Mouse (Mus musculus) MEL (cell line): Measurements from ENCODE around the gene Macrod1. TPM values are rescaled to one million over a fixed set of nuclear protein-coding genes. Genes with fewer than 3 reads are reported as not detected.
A peak's percentile ranks its signal among the peaks of the same experiment; 100 is the strongest.

Experiments used
- DNase-seq: peaks from one replicate; pipeline ENCODE4 v3.0.0; 2011; ENCODE audit warnings: low read depth, low spot score
- H3K27ac ChIP-seq: 2 replicates; pipeline ENCODE4 v1.5.1; 2012; ENCODE audit warnings: low read depth, mild to moderate bottlenecking, control low read depth, low read length, moderate library complexity; ENCODE audit not compliant: control insufficient read depth
- H3K27me3 ChIP-seq, 2 experiments: fragments of 150-350 bp in 1 of 2; sonication (generic) in 1 of 2; 2 replicates each; pipeline ENCODE4 v1.6.1; 2012; ENCODE audit warnings: low read length in 2 of 2, mild to moderate bottlenecking in 2 of 2, improper control_type of control experiment in 1 of 2, moderate library complexity in 1 of 2; ENCODE audit not compliant: insufficient read depth in 2 of 2, control insufficient read depth in 1 of 2
- H3K36me3 ChIP-seq, 2 experiments: 2 replicates each; pipeline ENCODE4 v1.6.1; 2012 to 2014; ENCODE audit warnings: low read length in 2 of 2, improper control_type of control experiment in 1 of 2, inconsistent platforms in 1 of 2, mild to moderate bottlenecking in 1 of 2; ENCODE audit not compliant: insufficient read depth in 2 of 2, control insufficient read depth in 1 of 2
- H3K4me1 ChIP-seq, 2 experiments: fragments of 150-350 bp in 1 of 2; sonication (generic) in 1 of 2; 2 replicates each; pipeline ENCODE4 v1.6.1; 2012; ENCODE audit warnings: low read length in 2 of 2, improper control_type of control experiment in 1 of 2, mild to moderate bottlenecking in 1 of 2; ENCODE audit not compliant: insufficient read depth in 2 of 2, control insufficient read depth in 1 of 2
- H3K4me3 ChIP-seq, 2 experiments: fragments of 150-350 bp in 1 of 2; sonication (generic) in 1 of 2; 2 replicates each; pipeline ENCODE4 v1.5.1; 2012; ENCODE audit warnings: low read depth in 2 of 2, low read length in 2 of 2, mild to moderate bottlenecking in 2 of 2, moderate library complexity in 2 of 2, control low read depth in 1 of 2, improper control_type of control experiment in 1 of 2; ENCODE audit not compliant: control insufficient read depth in 1 of 2, insufficient read depth in 1 of 2
- H3K79me2 ChIP-seq: 2 replicates; pipeline ENCODE4 v1.6.1; 2012; ENCODE audit warnings: mild to moderate bottlenecking, low read length, moderate library complexity; ENCODE audit not compliant: control insufficient read depth, poor library complexity, insufficient read depth
- H3K9ac ChIP-seq: 2 replicates; pipeline ENCODE4 v1.6.1; 2012; ENCODE audit warnings: low read depth, mild to moderate bottlenecking, control low read depth, low read length, moderate library complexity; ENCODE audit not compliant: control insufficient read depth, poor library complexity, severe bottlenecking
- H3K9me3 ChIP-seq: fragments of 150-350 bp; sonication (generic); replicated peaks from 2 replicates; pipeline ENCODE4 v1.6.1; 2012; ENCODE audit warnings: mild to moderate bottlenecking, low read length, improper control_type of control experiment, moderate library complexity; ENCODE audit not compliant: insufficient read depth
- BHLHE40 ChIP-seq: IDR thresholded peaks from 2 replicates; pipeline ENCODE4 v1.6.1; 2012; ENCODE audit warnings: low read depth, mild to moderate bottlenecking, inconsistent platforms, low read length, improper control_type of control experiment, borderline replicate concordance
- ELF1 ChIP-seq: IDR thresholded peaks from 2 replicates; pipeline ENCODE4 v1.6.1; 2014; ENCODE audit warnings: low read depth, mild to moderate bottlenecking, inconsistent platforms, low read length, improper control_type of control experiment, moderate library complexity
- EP300 ChIP-seq, 2 experiments: IDR thresholded peaks; 2 replicates each; pipeline ENCODE4 v1.6.1; 2011; ENCODE audit warnings: improper control_type of control experiment in 2 of 2, low read length in 2 of 2, low read depth in 1 of 2, mild to moderate bottlenecking in 1 of 2
- ETS1 ChIP-seq: IDR thresholded peaks from 2 replicates; pipeline ENCODE4 v1.6.1; 2012; ENCODE audit warnings: low read depth, mild to moderate bottlenecking, inconsistent platforms, low read length, improper control_type of control experiment, moderate library complexity
- GATA1 ChIP-seq: IDR thresholded peaks from 2 replicates; pipeline ENCODE4 v1.6.1; 2011; ENCODE audit warnings: low read depth, low read length, improper control_type of control experiment
- HCFC1 ChIP-seq: IDR thresholded peaks from 2 replicates; pipeline ENCODE4 v1.6.1; 2012; ENCODE audit warnings: low read depth, mild to moderate bottlenecking, inconsistent platforms, low read length, improper control_type of control experiment, moderate library complexity
- MAX ChIP-seq: IDR thresholded peaks from 2 replicates; pipeline ENCODE4 v1.6.1; 2011; ENCODE audit warnings: low read length, improper control_type of control experiment
- MXI1 ChIP-seq: IDR thresholded peaks from 2 replicates; pipeline ENCODE4 v1.6.1; 2011; ENCODE audit warnings: mild to moderate bottlenecking, low read depth, low read length, improper control_type of control experiment
- MYB ChIP-seq: IDR thresholded peaks from 2 replicates; pipeline ENCODE4 v1.6.1; 2011; ENCODE audit warnings: mild to moderate bottlenecking, low read depth, low read length, improper control_type of control experiment
- MYC ChIP-seq: IDR thresholded peaks from 2 replicates; pipeline ENCODE4 v1.6.1; 2011; ENCODE audit warnings: low read depth, mild to moderate bottlenecking, low read length, improper control_type of control experiment, moderate library complexity
- NELFE ChIP-seq: IDR thresholded peaks from 2 replicates; pipeline ENCODE4 v1.6.1; 2011; ENCODE audit warnings: low read depth, low read length, improper control_type of control experiment
- NRF1 ChIP-seq: IDR thresholded peaks from 2 replicates; pipeline ENCODE4 v1.6.1; 2014; ENCODE audit warnings: low read depth, mild to moderate bottlenecking, inconsistent platforms, low read length, improper control_type of control experiment, moderate library complexity; ENCODE audit not compliant: poor library complexity, insufficient read depth, severe bottlenecking
- POLR2A ChIP-seq, 2 experiments: IDR thresholded peaks; 2 replicates each; pipeline ENCODE4 v1.6.1; 2011 to 2012; ENCODE audit warnings: low read length in 2 of 2, mild to moderate bottlenecking in 2 of 2, control low read depth in 1 of 2, improper control_type of control experiment in 1 of 2, low read depth in 1 of 2, moderate library complexity in 1 of 2; ENCODE audit not compliant: control insufficient read depth in 1 of 2, insufficient read depth in 1 of 2, poor library complexity in 1 of 2
- POLR2AphosphoS2 ChIP-seq: IDR thresholded peaks from 2 replicates; pipeline ENCODE4 v1.6.1; 2011; ENCODE audit warnings: low read length, improper control_type of control experiment
- RAD21 ChIP-seq: IDR thresholded peaks from 2 replicates; pipeline ENCODE4 v1.6.1; 2011; ENCODE audit warnings: mild to moderate bottlenecking, low read depth, low read length, improper control_type of control experiment
- SIN3A ChIP-seq: IDR thresholded peaks from 2 replicates; pipeline ENCODE4 v1.6.1; 2012; ENCODE audit warnings: low read length, improper control_type of control experiment, inconsistent platforms
- SMC3 ChIP-seq: IDR thresholded peaks from 2 replicates; pipeline ENCODE4 v1.6.1; 2011; ENCODE audit warnings: low read depth, low read length, improper control_type of control experiment
- TBP ChIP-seq: IDR thresholded peaks from 2 replicates; pipeline ENCODE4 v1.8.0; 2011; ENCODE audit warnings: low read depth, low read length, improper control_type of control experiment
- TCF12 ChIP-seq: IDR thresholded peaks from 2 replicates; pipeline ENCODE4 v1.6.1; 2014; ENCODE audit warnings: low read depth, mild to moderate bottlenecking, inconsistent platforms, low read length, improper control_type of control experiment, moderate library complexity
- UBTF ChIP-seq: IDR thresholded peaks from 2 replicates; pipeline ENCODE4 v1.6.1; 2012; ENCODE audit warnings: low read depth, mild to moderate bottlenecking, inconsistent platforms, low read length, improper control_type of control experiment, moderate library complexity, borderline replicate concordance; ENCODE audit not compliant: insufficient read depth
- USF2 ChIP-seq, 2 experiments: IDR thresholded peaks; 2 replicates each; pipeline ENCODE4 v1.6.1; 2011 to 2012; ENCODE audit warnings: improper control_type of control experiment in 2 of 2, low read length in 2 of 2, borderline replicate concordance in 1 of 2, inconsistent platforms in 1 of 2, low read depth in 1 of 2, mild to moderate bottlenecking in 1 of 2; ENCODE audit not compliant: insufficient read depth in 1 of 2
- ZC3H11A ChIP-seq: IDR thresholded peaks from 2 replicates; pipeline ENCODE4 v1.6.1; 2012; ENCODE audit warnings: low read depth, mild to moderate bottlenecking, inconsistent platforms, low read length, improper control_type of control experiment
- ZMIZ1 ChIP-seq: IDR thresholded peaks from 2 replicates; pipeline ENCODE4 v1.6.1; 2012; ENCODE audit warnings: low read depth, mild to moderate bottlenecking, inconsistent platforms, low read length, improper control_type of control experiment, moderate library complexity
- polyA plus RNA-seq, 2 experiments: library from polyadenylated mRNA; stranded (reverse) in 1 of 2; unstranded in 1 of 2; fragments of >175 nt in 1 of 2; fragments of >200 nt in 1 of 2; gene quantifications; 2 replicates each; pipeline versions ENCODE4 v1.2.1 to v1.2.4; 2012; ENCODE audit warnings: low replicate concordance in 2 of 2, low read depth in 1 of 2; ENCODE audit not compliant: insufficient read length in 2 of 2, insufficient read depth in 1 of 2, missing spikeins in 1 of 2
- total RNA-seq: library from RNA; depleted of rRNA; stranded (reverse); fragments of 300-350 nt; gene quantifications from 2 replicates; pipeline ENCODE4 v1.2.3, GENCODE M21; 2012

Gene Macrod1
- total and polyA plus RNA-seq, 3 experiments: 4.5 to 15.7 TPM; not detected in 1

DNA sequence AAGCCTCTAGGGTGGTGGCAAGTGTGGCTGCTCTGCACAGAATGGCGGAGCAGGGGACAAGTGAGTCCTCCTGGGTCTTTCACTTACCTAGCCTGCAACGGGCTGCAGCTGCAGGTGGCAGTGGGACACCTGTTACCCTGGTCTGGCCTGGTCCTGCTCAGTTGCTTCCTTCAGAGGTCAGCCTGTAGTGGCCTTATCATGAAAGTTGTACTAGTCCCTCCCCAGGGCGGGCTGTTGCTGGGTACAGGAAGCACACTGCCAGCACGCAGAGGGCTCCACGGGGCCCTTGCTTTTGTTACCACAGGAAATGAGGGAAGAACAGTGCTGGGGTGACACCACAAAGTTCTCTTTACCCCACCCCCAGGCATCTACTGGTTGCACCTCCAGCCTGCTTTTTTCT, 37.4 kb upstream of the Macrod1 start, which contains the start of gene Fermt3:
Gene Fermt3, minus strand, starts transcription at position 279 of the 400 bp plus-strand sequence.
- peaks cover 9 to 28% of the 10 kb centered on the region in 2 experiments for H3K4me1 ChIP-seq
- H3K4me3 ChIP-seq: peak within 1 kb of the TSS; percentile 76 to 94
- no peaks in the 10 kb centered on the region for H3K9me3 ChIP-seq
- peaks cover 25% of the 10 kb centered on the region for H3K79me2 ChIP-seq
- no peaks in the 10 kb centered on the region for H3K27me3 ChIP-seq
- peak within 1 kb of the TSS; percentile 99 for H3K27ac ChIP-seq
- peak within 1 kb of the TSS; percentile 96 for H3K9ac ChIP-seq
- DNase-seq: peak; percentile 94
- H3K36me3 ChIP-seq: peaks cover 6 to 36% of the 10 kb centered on the region in 2 experiments
- peak; percentile 83; the same call in 1 of the 2 replicates for TF ChIP-seq ZMIZ1
- TF ChIP-seq MYC: peak; percentile 80
- peak; percentile 85 for TF ChIP-seq SIN3A
- TF ChIP-seq GATA1: peak; percentile 45; the same call in 1 of the 2 replicates
- TF ChIP-seq UBTF: no peak
- no peak for TF ChIP-seq ZC3H11A
- TF ChIP-seq ETS1: peak; percentile 73
- TF ChIP-seq SMC3: no peak
- peak; percentile 69 for TF ChIP-seq TCF12
- peak in 1 of 2 experiments; percentile 95; a peak in 3 of 4 replicates for TF ChIP-seq POLR2A (IDR thresholded peaks at IDR 0.05; ENCODE audit: control insufficient read depth in 1 of 2, insufficient read depth in 1 of 2, low read depth in 1 of 2, low read length in 2 of 2, poor library complexity in 1 of 2)
- TF ChIP-seq NELFE: peak; percentile 91
- TF ChIP-seq NRF1: 0 out of 2 replicates have a peak, but pooled peaks have one; percentile 4
- TF ChIP-seq MAX: peak; percentile 80; the same call in 1 of the 2 replicates
- peak; percentile 83 for TF ChIP-seq POLR2AphosphoS2
- TF ChIP-seq EP300 (IDR thresholded peaks at IDR 0.05; ENCODE audit: low read depth in 1 of 2, low read length in 2 of 2): peak in 1 of 2 experiments; percentile 60; a peak in 2 of 4 replicates
- TF ChIP-seq MXI1: peak; percentile 75; the same call in 1 of the 2 replicates
- no peak for TF ChIP-seq MYB
- TF ChIP-seq TBP: peak; percentile 88
- no peak for TF ChIP-seq USF2 (IDR thresholded peaks at IDR 0.05; ENCODE audit: borderline replicate concordance in 1 of 2, insufficient read depth in 1 of 2, low read depth in 1 of 2, low read length in 2 of 2)
- no peak for TF ChIP-seq RAD21
- peak; percentile 75 for TF ChIP-seq HCFC1
- no peak for TF ChIP-seq BHLHE40
- peak; percentile 78 for TF ChIP-seq ELF1
- TF ChIP-seq, all 39 proteins: peak for 16
